Mouse (Mus musculus) stomach, postnatal 0 days (tissue): ENCODE data around the gene Mroh8.

ENCODE experiments used
- CTCF ChIP-seq: IDR thresholded peaks from 2 replicates; pipeline ENCODE4 v1.5.1; 2016; ENCODE audit warnings: antibody characterized with exemption, low read depth, mild to moderate bottlenecking, moderate library complexity
- EP300 ChIP-seq: optimal IDR thresholded peaks from 2 replicates; pipeline ENCODE3; 2016; ENCODE audit warnings: antibody characterized with exemption

DNA sequence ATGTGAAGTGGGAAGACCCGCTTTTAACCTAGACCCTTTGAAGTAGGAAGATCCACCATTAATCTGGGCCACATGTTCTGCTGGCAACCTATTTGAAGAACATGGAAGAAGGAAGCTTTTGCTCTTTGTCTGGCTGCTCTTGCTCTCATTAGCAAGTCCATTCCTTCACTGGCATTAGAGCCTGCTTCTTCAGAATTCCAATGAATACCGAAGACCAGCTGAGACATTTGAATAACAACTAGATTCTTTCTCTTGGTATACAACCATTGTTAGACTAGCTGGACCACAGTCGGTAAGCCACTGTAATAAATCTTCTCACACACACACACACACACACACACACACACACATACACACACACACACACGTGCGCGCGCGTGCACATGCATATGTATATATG, 43.4 kb downstream of the Mroh8 start:
- TF ChIP-seq EP300, result no peak
- no peak for TF ChIP-seq CTCF
